Mouse (Mus musculus) right cerebral cortex, postnatal 25 days (tissue): ENCODE measurements at regions not wholly inside any gene's neighbourhood (a gene's known extent, or its start where the extent isn't known, plus 50 kb on each side); places are given as distances from the start of the nearest gene placed in this dataset.

Experiments used
- DNase-seq: peaks from one replicate; pipeline ENCODE4 v3.0.0; 2022

GRCm38 (mm10) chr15:26469901-26470383, 161.1 kb downstream of the March11 start:
- peak; percentile 14 for DNase-seq

- DNase-seq = no peak
Measured at GRCm38 (mm10) chr15:26487378-26487777, 178.5 kb downstream of the March11 start.
